Mouse (Mus musculus) forebrain, embryonic 11.5 days (tissue): ENCODE measurements around the gene Nlk. TPM values are rescaled to one million over a fixed set of nuclear protein-coding genes. Genes with fewer than 3 reads are reported as not detected.
"Not testable (repeated sequence)": the region's sequence is repeated elsewhere in the genome, so short reads cannot be mapped to it uniquely, and the experiment has no call there.

Experiments used
- ATAC-seq: fragments of 200-750 bp; cut with Nextera tagmentation; replicated peaks from 2 replicates; pipeline ENCODE4 v1.8.0; 2017; ENCODE audit warnings: moderate TSS enrichment; ENCODE audit not compliant: low FRiP score
- DNase-seq: peaks from one replicate; pipeline ENCODE4 v3.0.0-alpha.2; 2017; ENCODE audit warnings: low spot score
- H3K27ac ChIP-seq: fragments of 300-500 bp; sonication (generic); 2 replicates; pipeline ENCODE4 v1.5.1; 2014; ENCODE audit warnings: low read depth, low read length
- H3K27me3 ChIP-seq: fragments of 300-500 bp; sonication (generic); 2 replicates; pipeline ENCODE4 v1.6.1; 2014; ENCODE audit warnings: mild to moderate bottlenecking, low read length, mixed read lengths; ENCODE audit not compliant: control insufficient read depth, insufficient read depth
- H3K36me3 ChIP-seq: fragments of 300-500 bp; sonication (generic); 2 replicates; pipeline ENCODE4 v1.6.1; 2014; ENCODE audit warnings: mild to moderate bottlenecking, low read length, moderate library complexity, mixed read lengths; ENCODE audit not compliant: control insufficient read depth, insufficient read depth
- H3K4me1 ChIP-seq: fragments of 300-500 bp; sonication (generic); replicated peaks from 2 replicates; pipeline ENCODE4 v1.6.1; 2014; ENCODE audit warnings: low read length, mixed read lengths; ENCODE audit not compliant: control insufficient read depth, insufficient read depth
- H3K4me2 ChIP-seq: fragments of 300-500 bp; sonication (generic); 2 replicates; pipeline ENCODE4 v1.6.1; 2014; ENCODE audit warnings: low read depth, mild to moderate bottlenecking, low read length, moderate library complexity, mixed read lengths; ENCODE audit not compliant: severe bottlenecking
- H3K4me3 ChIP-seq: fragments of 300-500 bp; sonication (generic); 2 replicates; pipeline ENCODE4 v1.5.1; 2014; ENCODE audit warnings: low read depth, low read length
- H3K9ac ChIP-seq: fragments of 300-500 bp; sonication (generic); 2 replicates; pipeline ENCODE4 v1.6.1; 2014; ENCODE audit warnings: low read length
- H3K9me3 ChIP-seq: fragments of 300-500 bp; sonication (generic); 2 replicates; pipeline ENCODE4 v1.6.1; 2016; ENCODE audit warnings: low read length, mixed read lengths; ENCODE audit not compliant: control insufficient read depth
- WGBS: fragments of 180-500 bp; shearing (Covaris S2); extraction: QIAGEN DNeasy Blood & Tissue Kit; methylation state at CpG from one replicate; pipeline ENCODE4 v1.1.7; 2014; 5-methylcytosine and 5-hydroxymethylcytosine counted together
- polyA plus RNA-seq: library from polyadenylated mRNA; unstranded; fragments of >200 nt; fragmentation: Nextera tagmentation; extraction: Ambion mirVana; gene quantifications from 2 replicates; pipeline ENCODE4 v1.2.1, GENCODE M21; 2014

Gene Nlk
- polyA plus RNA-seq, 1 experiment from 2014 or later: 33.6 TPM

DNA sequence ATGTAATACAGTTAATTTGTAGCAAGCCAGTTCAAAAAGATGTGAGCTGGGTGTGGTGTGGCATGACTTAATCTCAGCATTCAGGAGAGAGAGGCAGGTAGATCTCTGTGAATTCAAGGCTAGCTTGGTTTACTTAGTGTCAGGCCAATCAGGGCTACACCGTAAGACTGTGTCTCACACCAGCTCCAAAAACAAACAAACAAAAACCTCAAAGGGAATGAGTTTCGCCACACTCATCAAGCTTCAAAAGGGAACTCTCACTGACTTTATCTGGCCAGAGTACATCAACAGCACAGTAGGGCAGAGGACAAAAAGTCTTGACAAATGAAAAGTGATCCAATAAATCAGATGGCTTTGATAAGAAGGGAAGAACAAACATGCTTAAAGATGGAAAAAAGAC lies 122.2 kb downstream of the Nlk start:
- H3K27ac ChIP-seq: no peak overlapping the region
- H3K9ac ChIP-seq: no peak overlapping the region
- DNase-seq (no peak), ATAC-seq (no peak)
- H3K4me2 ChIP-seq: no peak overlapping the region
- H3K4me1 ChIP-seq: no peaks in the 10 kb centered on the region
- H3K9me3 ChIP-seq: no peaks in the 10 kb centered on the region
- no peak overlapping the region for H3K4me3 ChIP-seq
- peaks cover 5% of the 10 kb centered on the region; the same call in 1 of the 2 replicates for H3K36me3 ChIP-seq
- H3K27me3 ChIP-seq: no peaks in the 10 kb centered on the region
- 80% methylated on average over 2 of the region's 2 CpGs for WGBS

DNA sequence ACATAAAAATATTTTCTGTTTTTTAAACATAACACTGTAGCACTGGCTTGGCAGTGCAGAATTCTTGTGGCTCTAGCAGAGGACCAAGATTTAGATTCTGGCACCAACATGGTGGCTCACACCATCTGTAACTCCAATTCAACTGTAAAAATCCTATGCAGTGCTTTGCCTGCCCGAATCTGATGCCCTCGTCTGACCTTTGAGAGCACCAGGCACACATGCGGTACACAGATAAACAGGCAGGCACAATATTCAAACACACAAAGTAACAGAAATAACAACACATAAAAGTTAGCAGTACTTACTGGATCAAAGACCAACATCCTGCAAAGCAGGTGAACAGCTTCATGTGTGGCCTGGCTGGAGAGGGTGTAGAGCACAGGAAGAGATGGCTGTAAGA lies 122.6 kb downstream of the Nlk start:
- Histone ChIP-seq H3K9me3 (no peaks in the 10 kb centered on the region), H3K4me3 (no peak overlapping the region), H3K9ac (no peak overlapping the region), H3K4me1 (no peaks in the 10 kb centered on the region), H3K27ac (no peak overlapping the region), H3K4me2 (no peak overlapping the region), H3K27me3 (no peaks in the 10 kb centered on the region), H3K36me3 (peaks cover 5% of the 10 kb centered on the region; the same call in 1 of the 2 replicates)
- 97% methylated on average over 3 of the region's 3 CpGs for whole genome bisulfite sequencing
- no peak for DNase-seq
- no peak for ATAC-seq

DNA sequence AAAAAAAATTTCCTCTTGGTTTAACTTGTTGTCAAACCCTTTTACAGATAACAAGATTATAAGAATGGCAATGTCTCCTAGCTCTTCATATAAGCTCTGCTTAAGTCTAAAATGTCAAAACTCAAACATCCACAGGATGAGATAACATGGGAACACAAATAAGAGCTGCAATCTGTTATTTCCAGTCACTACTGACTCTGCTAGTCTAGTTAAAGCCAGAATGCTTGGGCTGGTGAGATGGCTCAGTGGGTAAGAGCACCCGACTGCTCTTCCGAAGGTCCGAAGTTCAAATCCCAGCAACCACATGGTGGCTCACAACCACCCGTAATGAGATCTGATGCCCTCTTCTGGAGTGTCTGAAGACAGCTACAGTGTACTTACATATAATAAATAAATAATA lies 123.1 kb downstream of the Nlk start:
- not testable (repeated sequence) for H3K36me3 ChIP-seq, H3K27ac ChIP-seq, H3K4me2 ChIP-seq, H3K27me3 ChIP-seq, DNase-seq, ATAC-seq, H3K9me3 ChIP-seq, H3K4me1 ChIP-seq, H3K4me3 ChIP-seq, H3K9ac ChIP-seq
- 91% methylated on average over 3 of the region's 4 CpGs for WGBS

DNA sequence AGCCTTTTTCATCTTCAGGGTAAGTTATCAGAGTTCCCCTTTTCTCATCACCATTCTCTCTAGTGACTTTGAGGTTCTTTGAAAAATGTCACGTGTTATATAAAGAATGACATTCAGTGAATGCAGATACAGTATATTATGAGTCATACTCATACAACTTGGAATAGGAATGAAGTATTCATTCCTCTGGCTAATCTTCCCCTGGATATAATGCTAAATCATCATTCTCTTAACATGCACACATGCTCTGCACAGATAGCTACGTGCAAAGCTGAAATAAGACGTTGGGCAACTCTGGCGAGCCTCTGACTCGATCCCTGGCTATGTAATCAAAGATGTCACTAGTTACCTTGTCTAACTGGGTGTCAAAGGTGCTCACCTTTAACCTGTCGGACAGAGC lies 125.3 kb downstream of the Nlk start:
- DNase-seq (no peak), ATAC-seq (no peak)
- no peaks in the 10 kb centered on the region for H3K27me3 ChIP-seq
- no peak overlapping the region for H3K4me3 ChIP-seq
- H3K9me3 ChIP-seq: no peaks in the 10 kb centered on the region
- H3K27ac ChIP-seq: no peak overlapping the region
- H3K4me1 ChIP-seq: no peaks in the 10 kb centered on the region
- H3K4me2 ChIP-seq: no peak overlapping the region
- 97% methylated on average over 6 of the region's 6 CpGs for WGBS
- H3K9ac ChIP-seq: no peak overlapping the region
- peaks cover 5% of the 10 kb centered on the region; the same call in 1 of the 2 replicates for H3K36me3 ChIP-seq

DNA sequence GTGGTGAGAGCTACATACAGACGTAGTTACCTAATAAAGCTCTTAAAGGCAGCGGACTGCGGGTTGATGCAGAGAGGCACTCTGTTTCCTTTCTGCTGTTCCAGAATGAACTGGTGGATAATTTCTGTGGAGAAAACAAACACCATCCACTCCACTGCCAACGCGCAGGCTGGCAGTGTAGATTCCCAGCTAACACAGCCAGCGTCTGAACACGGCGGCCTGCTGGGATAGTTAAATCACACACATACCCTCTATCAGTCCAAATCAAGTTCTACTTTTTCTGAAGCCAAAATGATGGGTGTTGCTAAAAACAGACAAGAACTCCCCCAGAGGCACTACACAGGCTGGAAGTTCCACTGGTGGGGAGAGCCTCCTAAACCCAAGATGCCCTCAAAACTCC lies 125.7 kb downstream of the Nlk start:
- H3K36me3 ChIP-seq: peaks cover 5% of the 10 kb centered on the region; the same call in 1 of the 2 replicates
- 95% methylated on average over 8 of the region's 8 CpGs for WGBS

DNA sequence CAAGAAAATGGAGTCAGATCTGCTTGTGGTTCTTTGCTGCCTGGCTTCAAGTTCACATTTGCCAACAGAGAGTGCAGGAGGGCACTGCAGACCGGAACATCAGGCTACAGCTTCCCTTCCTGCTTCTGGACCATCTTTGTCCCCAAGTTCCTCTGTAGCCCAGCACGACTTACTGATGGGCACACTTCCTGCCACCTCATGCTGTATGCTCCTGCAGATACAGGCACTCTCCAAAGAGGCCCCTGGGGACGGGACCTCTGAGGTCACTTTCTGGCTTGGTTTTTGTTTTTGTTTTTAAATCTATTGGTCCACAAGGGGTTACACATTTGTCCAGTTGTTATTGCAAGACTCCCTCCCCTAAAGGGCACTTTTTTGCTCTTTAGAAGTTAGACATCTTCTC lies 127.4 kb downstream of the Nlk start:
- peaks cover 5% of the 10 kb centered on the region; the same call in 1 of the 2 replicates for H3K36me3 ChIP-seq
- WGBS: 65% methylated on average over 3 of the region's 3 CpGs

More for the DNA sequence above, 125.7 kb downstream of the Nlk start:
- no peak overlapping the region for H3K4me3 ChIP-seq
- no peaks in the 10 kb centered on the region for H3K4me1 ChIP-seq
- H3K9me3 ChIP-seq: no peaks in the 10 kb centered on the region
- no peak overlapping the region for H3K9ac ChIP-seq
- no peaks in the 10 kb centered on the region for H3K27me3 ChIP-seq
- H3K27ac ChIP-seq: no peak overlapping the region
- ATAC-seq (no peak), DNase-seq (no peak)
- no peak overlapping the region for H3K4me2 ChIP-seq

DNA sequence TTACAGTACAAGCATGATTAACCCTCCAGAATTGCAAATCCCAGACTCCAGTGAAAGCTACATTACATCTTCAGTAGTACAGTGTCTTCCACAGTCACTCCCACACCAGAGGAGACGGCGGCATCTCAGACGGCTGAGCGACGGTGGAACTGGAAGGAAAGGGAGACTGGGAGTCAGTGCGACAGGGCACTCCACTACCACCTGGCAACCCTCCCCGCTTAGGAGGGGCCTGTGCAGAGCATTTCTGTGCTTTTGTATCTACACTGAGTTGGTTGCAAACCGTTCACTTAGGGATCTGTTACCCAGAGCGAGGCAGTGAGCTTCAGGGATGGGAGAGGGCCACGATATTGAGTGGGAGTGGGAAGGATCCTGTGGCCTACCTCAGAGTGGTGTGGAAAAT lies 128.3 kb downstream of the Nlk start:
- ATAC-seq (no peak), DNase-seq (no peak)
- H3K9me3 ChIP-seq: no peaks in the 10 kb centered on the region
- no peaks in the 10 kb centered on the region for H3K4me1 ChIP-seq
- no peak overlapping the region for H3K4me3 ChIP-seq
- 90% methylated on average over 10 of the region's 10 CpGs for WGBS
- no peak overlapping the region for H3K9ac ChIP-seq
- H3K4me2 ChIP-seq: no peak overlapping the region
- H3K36me3 ChIP-seq: peaks cover 2% of the 10 kb centered on the region; the same call in 1 of the 2 replicates
- no peaks in the 10 kb centered on the region for H3K27me3 ChIP-seq
- no peak overlapping the region for H3K27ac ChIP-seq

More for the DNA sequence above, 127.4 kb downstream of the Nlk start:
- no peaks in the 10 kb centered on the region for H3K4me1 ChIP-seq
- no peak overlapping the region for H3K4me2 ChIP-seq
- H3K27ac ChIP-seq: no peak overlapping the region
- DNase-seq: no peak
- no peak for ATAC-seq
- H3K27me3 ChIP-seq: no peaks in the 10 kb centered on the region
- no peak overlapping the region for H3K9ac ChIP-seq
- no peak overlapping the region for H3K4me3 ChIP-seq
- H3K9me3 ChIP-seq: no peaks in the 10 kb centered on the region

DNA sequence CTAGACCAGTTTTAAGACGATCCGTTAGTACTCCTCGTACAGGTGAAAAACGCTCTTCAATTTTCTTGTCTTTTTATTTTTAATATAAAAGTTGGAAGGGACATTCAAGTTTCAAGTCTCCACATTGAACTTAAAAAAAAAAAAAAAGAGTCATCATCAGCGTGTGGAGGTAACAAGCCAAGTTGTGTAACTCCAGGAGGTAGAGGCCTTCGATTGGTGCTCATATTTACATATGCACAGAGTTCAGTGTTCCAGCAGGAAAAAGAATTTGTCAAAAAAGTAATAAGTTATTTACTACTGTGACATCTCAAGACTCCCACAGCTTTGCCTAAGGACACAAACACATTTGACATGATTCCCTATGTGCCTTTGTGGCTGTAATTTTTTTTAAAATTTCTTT lies 129.6 kb downstream of the Nlk start:
- H3K4me1 ChIP-seq: no peaks in the 10 kb centered on the region
- no peak overlapping the region for H3K9ac ChIP-seq
- no peak overlapping the region for H3K4me2 ChIP-seq
- ATAC-seq (no peak), DNase-seq (no peak)
- H3K36me3 ChIP-seq: peaks cover 2% of the 10 kb centered on the region; the same call in 1 of the 2 replicates
- no peak overlapping the region for H3K27ac ChIP-seq
- WGBS: 96% methylated on average over 6 of the region's 6 CpGs
- no peak overlapping the region for H3K4me3 ChIP-seq
- H3K27me3 ChIP-seq: no peaks in the 10 kb centered on the region
- no peaks in the 10 kb centered on the region for H3K9me3 ChIP-seq

DNA sequence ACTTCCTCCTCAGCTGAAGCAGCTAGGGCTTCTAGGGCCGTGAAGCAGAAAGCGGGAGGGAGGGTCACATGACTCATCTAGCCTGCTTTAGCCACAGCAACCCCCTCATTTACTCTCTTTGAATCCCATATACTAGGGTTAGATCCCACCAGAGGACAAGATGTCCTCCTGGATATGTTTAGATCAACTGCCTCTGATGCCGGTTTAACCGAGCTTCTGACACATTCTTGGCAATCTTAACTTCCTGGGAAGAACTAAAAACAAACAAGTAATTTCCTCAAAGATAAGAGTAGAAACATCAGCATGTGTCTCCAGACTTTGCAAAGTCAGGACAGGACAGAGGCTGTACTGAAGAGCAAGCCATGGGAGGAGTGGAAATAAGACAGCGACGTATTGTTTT lies 130.4 kb downstream of the Nlk start:
- ATAC-seq: no peak
- 91% methylated on average over 6 of the region's 6 CpGs for WGBS
- Histone ChIP-seq H3K9me3 (no peaks in the 10 kb centered on the region), H3K4me1 (no peaks in the 10 kb centered on the region), H3K4me2 (no peak overlapping the region), H3K27ac (no peak overlapping the region), H3K36me3 (peaks cover 2% of the 10 kb centered on the region; the same call in 1 of the 2 replicates), H3K9ac (no peak overlapping the region), H3K4me3 (no peak overlapping the region), H3K27me3 (no peaks in the 10 kb centered on the region)
- DNase-seq: no peak
